Mouse (Mus musculus) bone marrow macrophage, adult 2 months (primary cell): ENCODE data around the gene Kmt2c. TPM values are rescaled to one million over a fixed set of nuclear protein-coding genes. Genes with fewer than 3 reads are reported as not detected.
"Not testable (repeated sequence)": the region's sequence is repeated elsewhere in the genome, so short reads cannot be mapped to it uniquely, and the experiment has no call there.

ENCODE experiments used
- H3K27ac ChIP-seq: 2 replicates; pipeline ENCODE4 v1.5.1; 2012; ENCODE audit warnings: low read depth, low read length; ENCODE audit not compliant: insufficient read depth
- H3K4me1 ChIP-seq: 2 replicates; pipeline ENCODE4 v1.6.1; 2012; ENCODE audit warnings: low read length; ENCODE audit not compliant: control insufficient read depth, insufficient read depth
- H3K4me3 ChIP-seq: 2 replicates; pipeline ENCODE4 v1.5.1; 2012; ENCODE audit warnings: mild to moderate bottlenecking, low read length, moderate library complexity; ENCODE audit not compliant: insufficient read depth
- CTCF ChIP-seq: IDR thresholded peaks from 2 replicates; pipeline ENCODE4 v1.5.1; 2012; ENCODE audit warnings: low read depth, mild to moderate bottlenecking, low read length, moderate library complexity
- POLR2A ChIP-seq: IDR thresholded peaks from 2 replicates; pipeline ENCODE4 v1.6.1; 2012; ENCODE audit warnings: mild to moderate bottlenecking, low read depth, low read length, borderline replicate concordance
- polyA plus RNA-seq: library from polyadenylated mRNA; stranded (reverse); fragments of >200 nt; gene quantifications from 2 replicates; pipeline ENCODE4 v1.2.4, GENCODE M21; 2012; ENCODE audit not compliant: missing spikeins, insufficient read depth, insufficient read length

The Kmt2c gene
- polyA plus RNA-seq, 1 experiment, result 38.9 TPM

DNA sequence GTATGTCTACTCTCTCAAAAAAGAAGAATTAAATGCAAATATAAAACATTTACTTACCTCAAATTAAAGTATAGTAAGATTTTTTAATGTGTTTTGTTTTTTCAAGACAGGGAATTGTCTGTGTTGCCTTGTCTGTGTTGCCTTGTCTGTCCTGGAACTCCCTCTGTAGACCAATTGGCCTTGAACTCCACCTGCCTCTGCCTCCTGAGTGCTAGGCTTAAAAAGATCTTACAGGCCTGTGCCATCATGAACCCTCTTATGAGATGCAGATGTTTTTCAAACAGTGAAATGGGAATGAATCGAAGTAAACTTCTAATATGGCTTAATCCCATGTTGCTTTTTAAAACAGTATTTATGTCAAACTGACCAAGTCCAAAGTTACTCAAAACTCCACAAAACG lies 1.9 kb downstream of the Kmt2c start:
- Histone ChIP-seq H3K4me3 (peak overlapping the region; percentile 47), H3K4me1 (peaks cover 10% of the 10 kb centered on the region), H3K27ac (no peak overlapping the region)
- TF ChIP-seq CTCF (no peak), POLR2A (no peak)

DNA sequence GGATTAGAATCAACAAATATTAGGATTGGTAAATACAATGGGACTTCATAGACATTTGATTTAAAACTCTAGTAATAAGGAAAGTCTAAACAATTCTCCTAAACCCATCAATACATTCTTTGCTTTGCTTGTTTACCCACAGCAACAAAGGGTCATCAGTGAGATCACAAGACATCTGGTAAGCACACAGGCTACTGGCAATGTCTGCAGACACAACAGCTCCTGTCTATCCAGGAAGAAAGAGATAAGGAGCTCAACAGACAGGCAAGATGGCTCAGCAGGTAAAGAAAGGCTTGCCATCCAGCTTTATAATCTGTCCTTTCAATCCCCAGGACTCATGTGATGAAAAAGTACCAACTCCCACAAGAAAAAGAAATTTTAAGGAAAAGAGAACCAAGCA lies 19.7 kb downstream of the Kmt2c start:
- no peak overlapping the region for H3K4me3 ChIP-seq
- H3K4me1 ChIP-seq, result peaks cover 17% of the 10 kb centered on the region
- TF ChIP-seq CTCF, result no peak
- no peak overlapping the region for H3K27ac ChIP-seq

DNA sequence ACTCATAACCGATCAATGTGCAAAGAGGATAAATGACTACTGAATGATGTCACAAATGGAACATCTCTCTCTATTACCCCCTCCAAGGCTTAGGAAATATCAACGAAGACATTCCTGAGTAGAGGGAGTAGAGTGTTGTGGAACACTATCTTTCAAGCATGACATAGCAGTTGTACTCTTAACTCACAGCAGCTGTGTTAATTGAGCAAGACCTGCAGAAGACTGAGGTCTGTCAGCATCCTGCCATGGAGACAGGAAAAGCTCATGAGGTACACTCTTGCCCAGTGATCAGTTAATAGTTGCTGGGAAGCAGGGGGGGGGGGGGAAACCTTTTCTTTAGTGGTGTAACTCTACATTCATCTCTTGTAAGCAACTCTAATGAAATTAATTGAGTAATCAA lies 22.8 kb downstream of the Kmt2c start:
- H3K27ac ChIP-seq, result no peak overlapping the region
- TF ChIP-seq CTCF (no peak), POLR2A (no peak)
- no peak overlapping the region for H3K4me3 ChIP-seq
- H3K4me1 ChIP-seq, result peaks cover 15% of the 10 kb centered on the region

DNA sequence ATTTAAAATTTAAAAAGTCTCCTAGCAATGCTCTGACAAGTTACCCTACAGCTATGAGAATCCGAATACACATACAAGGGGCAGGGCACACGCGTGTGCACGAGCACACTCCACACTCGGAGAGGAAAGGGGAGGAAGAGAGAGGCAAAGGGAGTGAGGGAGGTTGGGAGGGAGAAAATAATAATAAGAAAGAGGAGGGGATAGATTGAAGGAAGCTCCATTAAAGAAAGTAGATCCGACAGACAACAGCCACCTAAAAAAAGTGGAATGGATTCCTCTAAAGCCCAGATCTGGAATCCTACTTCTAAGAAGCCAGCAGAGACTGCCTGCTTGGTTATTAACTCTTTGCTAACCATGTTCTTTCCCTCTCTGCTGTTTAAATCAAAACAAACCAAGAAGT lies 26.5 kb downstream of the Kmt2c start:
- TF ChIP-seq CTCF (no peak), POLR2A (no peak)
- H3K27ac ChIP-seq, result no peak overlapping the region
- no peak overlapping the region for H3K4me3 ChIP-seq
- H3K4me1 ChIP-seq, result peaks cover 7% of the 10 kb centered on the region

DNA sequence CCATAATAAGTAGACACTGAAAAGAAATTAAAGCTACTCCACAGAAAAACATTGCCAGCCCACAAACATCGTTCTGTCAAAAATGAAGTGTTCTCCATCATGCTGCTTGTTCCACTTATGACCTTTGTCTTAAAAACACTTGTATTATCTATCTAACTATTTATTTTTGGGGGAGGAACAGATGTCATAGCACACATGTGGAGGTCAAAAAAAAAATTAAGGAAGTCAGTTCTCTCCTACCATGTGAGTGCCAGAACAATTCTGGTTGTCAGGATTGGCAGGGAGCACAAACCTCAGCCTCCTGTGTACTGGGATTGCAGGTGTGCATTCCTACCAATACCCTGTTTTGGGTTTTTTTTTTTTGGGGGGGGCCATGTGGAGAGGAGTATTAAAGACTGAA lies 36.6 kb downstream of the Kmt2c start:
- Histone ChIP-seq H3K4me3 (no peak overlapping the region), H3K4me1 (peaks cover 4% of the 10 kb centered on the region; the same call in 1 of the 2 replicates), H3K27ac (no peak overlapping the region)
- no peak for TF ChIP-seq POLR2A
- TF ChIP-seq CTCF, result no peak

DNA sequence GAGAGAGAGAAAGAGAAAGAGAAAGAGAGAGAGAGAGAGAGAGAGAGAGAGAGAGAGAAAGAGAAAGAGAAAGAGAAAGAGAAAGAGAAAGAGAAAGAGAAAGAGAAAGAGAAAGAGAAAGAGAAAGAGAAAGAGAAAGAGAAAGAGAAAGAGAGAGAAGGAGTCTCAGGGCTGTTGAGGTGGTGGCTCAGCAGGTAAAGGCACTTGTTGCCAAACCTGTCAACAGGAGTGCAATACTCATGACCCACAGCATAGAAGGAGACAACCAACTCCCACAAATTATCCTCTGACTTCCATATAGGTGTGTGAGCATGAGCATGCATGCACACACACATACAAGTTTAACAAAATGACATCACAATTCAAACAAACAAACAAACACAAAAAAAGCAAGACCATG lies 43.2 kb downstream of the Kmt2c start:
- H3K4me1 ChIP-seq, H3K27ac ChIP-seq, H3K4me3 ChIP-seq: not testable (repeated sequence)

DNA sequence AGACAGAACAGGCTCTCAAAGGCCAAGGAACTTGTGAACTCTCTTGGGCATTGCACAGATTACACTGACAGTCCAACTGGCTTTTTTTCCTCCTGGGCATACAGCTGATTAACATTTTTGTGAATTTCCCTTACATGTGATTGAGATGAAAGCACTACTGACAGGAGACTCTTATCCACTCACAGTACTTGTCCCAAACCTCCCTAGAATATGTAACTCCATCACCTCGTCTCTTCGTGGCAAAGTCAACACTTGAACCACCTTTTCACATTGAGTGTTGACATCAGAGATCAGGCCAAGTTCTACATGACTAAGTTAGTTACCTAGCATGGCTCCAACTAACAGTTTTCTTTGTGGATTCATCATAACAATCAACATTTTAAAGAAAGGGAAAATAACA lies 45.9 kb downstream of the Kmt2c start:
- TF ChIP-seq POLR2A (no peak), CTCF (no peak)
- H3K4me1 ChIP-seq, result peaks cover 4% of the 10 kb centered on the region
- H3K4me3 ChIP-seq, result no peak overlapping the region
- no peak overlapping the region for H3K27ac ChIP-seq

DNA sequence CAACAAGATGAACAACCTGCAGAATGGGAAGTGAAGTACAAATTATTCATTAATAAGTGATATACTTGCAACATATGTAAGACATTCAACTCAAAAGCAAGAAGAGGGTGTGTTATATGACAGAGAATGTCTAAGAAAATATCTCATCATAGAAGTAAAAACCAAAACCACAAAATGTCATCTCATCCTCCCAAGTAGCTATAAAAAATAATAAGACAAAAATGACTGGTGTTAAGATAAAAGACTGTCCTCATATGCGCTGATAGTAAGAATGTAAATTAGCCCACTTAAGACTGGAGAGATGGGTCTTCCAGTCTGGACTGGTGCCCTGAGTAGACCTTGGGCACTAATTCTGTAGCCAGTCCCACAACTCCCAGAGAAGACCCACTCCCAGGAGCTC lies 61.1 kb downstream of the Kmt2c start:
- Histone ChIP-seq H3K4me3 (no peak overlapping the region), H3K27ac (no peak overlapping the region), H3K4me1 (no peaks in the 10 kb centered on the region)
- no peak for TF ChIP-seq CTCF
- no peak for TF ChIP-seq POLR2A

DNA sequence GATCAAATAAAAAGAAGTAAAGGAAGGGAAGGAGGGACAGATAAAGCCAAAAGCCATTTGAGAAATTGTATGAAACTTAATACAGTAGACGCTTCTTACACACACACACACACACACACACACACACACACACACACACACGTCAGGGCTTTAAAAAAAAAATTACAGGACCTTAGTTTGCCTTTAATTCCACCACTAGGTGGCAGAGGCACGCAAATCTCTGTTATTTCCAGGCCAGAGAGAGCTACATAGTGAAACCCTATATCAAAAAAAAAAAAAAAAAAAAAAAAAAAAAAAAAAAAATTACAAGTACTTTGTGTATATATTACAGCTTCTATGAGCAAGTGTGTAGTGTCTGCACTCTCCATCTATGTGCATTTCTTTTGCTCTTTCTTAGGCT lies 62.5 kb downstream of the Kmt2c start:
- no peak overlapping the region for H3K27ac ChIP-seq
- H3K4me3 ChIP-seq, result no peak overlapping the region
- TF ChIP-seq POLR2A, result no peak
- TF ChIP-seq CTCF, result no peak
- H3K4me1 ChIP-seq, result no peaks in the 10 kb centered on the region

DNA sequence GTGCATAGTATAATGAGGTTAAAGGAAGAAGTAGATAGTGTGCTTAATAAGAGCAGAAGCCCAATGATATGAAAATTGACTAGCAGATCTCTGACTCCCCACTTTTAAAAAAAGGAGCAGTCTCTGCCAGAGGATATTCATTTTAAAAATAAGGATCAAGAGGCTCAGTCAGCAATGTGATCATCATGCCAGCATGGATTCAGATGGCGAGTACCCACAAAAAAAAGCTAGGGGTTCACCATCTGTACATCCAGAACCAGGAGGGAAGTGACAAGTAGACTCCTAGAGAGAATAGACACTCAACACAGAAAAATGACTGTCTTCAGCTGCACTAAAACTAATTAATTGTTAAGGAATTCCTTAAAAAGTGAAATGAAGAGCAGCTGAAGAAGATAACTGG lies 76.0 kb downstream of the Kmt2c start:
- TF ChIP-seq CTCF (no peak), POLR2A (no peak)
- Histone ChIP-seq H3K4me1 (no peaks in the 10 kb centered on the region), H3K4me3 (no peak overlapping the region), H3K27ac (no peak overlapping the region)

DNA sequence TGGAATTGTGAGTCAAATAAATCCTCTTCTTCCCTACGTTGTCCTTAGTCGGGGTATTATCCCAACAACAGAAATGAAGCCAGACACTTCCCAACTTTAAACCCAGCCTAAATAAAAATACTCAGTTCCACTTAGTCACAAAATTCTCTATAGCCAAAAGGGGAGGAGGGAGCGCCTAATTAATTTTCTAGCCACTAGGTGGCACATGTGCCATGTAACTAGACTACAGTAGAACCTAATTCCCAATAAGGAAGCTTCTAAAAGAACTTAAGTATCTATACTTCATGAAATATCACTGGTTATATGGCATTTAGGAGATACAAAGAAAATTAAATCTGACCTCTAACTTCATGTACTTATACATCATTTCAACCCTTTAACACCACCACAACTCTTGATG lies 78.0 kb downstream of the Kmt2c start:
- H3K4me3 ChIP-seq, result no peak overlapping the region
- TF ChIP-seq POLR2A (no peak), CTCF (no peak)
- H3K27ac ChIP-seq, result no peak overlapping the region
- H3K4me1 ChIP-seq, result no peaks in the 10 kb centered on the region
